Mouse (Mus musculus): ENCODE measurements around the gene Catsperd.

Catsperd gene

GRCm38 (mm10) chr17:56627530-56628277 is at the start of gene Catsperd:
Catsperd (plus strand) TSS chr17:56628143.
- no peak for DNase-seq (ENCODE audit: low read depth, low spot score)

GRCm38 (mm10) chr17:56583071-56583470 is 44.9 kb upstream of the Catsperd start:
- no peak for DNase-seq (ENCODE audit: low read depth, low spot score)

GRCm38 (mm10) chr17:56583611-56584256 is 44.2 kb upstream of the Catsperd start:
- DNase-seq (ENCODE audit: low read depth, low spot score): no peak

- DNase-seq (ENCODE audit: low read depth, low spot score): peak; percentile 97
These were observed 43.4 kb upstream of the Catsperd start, which contains the start of the genes Safb2 and Safb for GRCm38 (mm10) chr17:56584257-56585130. Safb2 (minus strand) TSS chr17:56584585. Safb (plus strand) TSS chr17:56584825.

GRCm38 (mm10) chr17:56585171-56585821 is 42.6 kb upstream of the Catsperd start:
- no peak for DNase-seq (ENCODE audit: low read depth, low spot score)

GRCm38 (mm10) chr17:56587773-56588172 is 40.2 kb upstream of the Catsperd start:
- no peak for DNase-seq (ENCODE audit: low read depth, low spot score)

- no peak for DNase-seq (ENCODE audit: low read depth, low spot score)
These were observed 39.0 kb upstream of the Catsperd start for GRCm38 (mm10) chr17:56588921-56589320.

- no peak for DNase-seq (ENCODE audit: low read depth, low spot score)
These were observed 35.4 kb upstream of the Catsperd start for GRCm38 (mm10) chr17:56592553-56592952.

GRCm38 (mm10) chr17:56593527-56594271 is 34.2 kb upstream of the Catsperd start:
- no peak for DNase-seq (ENCODE audit: low read depth, low spot score)

- no peak for DNase-seq (ENCODE audit: low read depth, low spot score)
These were observed 24.5 kb upstream of the Catsperd start for GRCm38 (mm10) chr17:56603186-56604069.

- DNase-seq (ENCODE audit: low read depth, low spot score): no peak
These were observed 23.9 kb upstream of the Catsperd start for GRCm38 (mm10) chr17:56604070-56604380.

- DNase-seq (ENCODE audit: low read depth, low spot score): no peak
These were observed 23.5 kb upstream of the Catsperd start for GRCm38 (mm10) chr17:56604422-56604821.

GRCm38 (mm10) chr17:56605431-56605830 is 22.5 kb upstream of the Catsperd start:
- DNase-seq (ENCODE audit: low read depth, low spot score): no peak

GRCm38 (mm10) chr17:56607521-56608062 is 20.4 kb upstream of the Catsperd start:
- DNase-seq (ENCODE audit: low read depth, low spot score): no peak

- no peak for DNase-seq (ENCODE audit: low read depth, low spot score)
These were observed 19.2 kb upstream of the Catsperd start for GRCm38 (mm10) chr17:56608699-56609098.

- DNase-seq (ENCODE audit: low read depth, low spot score): peak; percentile 92
These were observed 18.3 kb upstream of the Catsperd start, which contains the start of gene 2410015M20Rik for GRCm38 (mm10) chr17:56609452-56610171. 2410015M20Rik (minus strand) TSS chr17:56609771.

- no peak for DNase-seq (ENCODE audit: low read depth, low spot score)
These were observed 16.6 kb upstream of the Catsperd start for GRCm38 (mm10) chr17:56611323-56611722.

- DNase-seq (ENCODE audit: low read depth, low spot score): peak; percentile 85
These were observed 15.9 kb upstream of the Catsperd start for GRCm38 (mm10) chr17:56611861-56612564.

All from WW6 (cell line).